Mouse (Mus musculus): ENCODE measurements at regions not wholly inside any gene's neighbourhood (a gene's known extent, or its start where the extent isn't known, plus 50 kb on each side); places are given as distances from the start of the nearest gene placed in this dataset.

DNA sequence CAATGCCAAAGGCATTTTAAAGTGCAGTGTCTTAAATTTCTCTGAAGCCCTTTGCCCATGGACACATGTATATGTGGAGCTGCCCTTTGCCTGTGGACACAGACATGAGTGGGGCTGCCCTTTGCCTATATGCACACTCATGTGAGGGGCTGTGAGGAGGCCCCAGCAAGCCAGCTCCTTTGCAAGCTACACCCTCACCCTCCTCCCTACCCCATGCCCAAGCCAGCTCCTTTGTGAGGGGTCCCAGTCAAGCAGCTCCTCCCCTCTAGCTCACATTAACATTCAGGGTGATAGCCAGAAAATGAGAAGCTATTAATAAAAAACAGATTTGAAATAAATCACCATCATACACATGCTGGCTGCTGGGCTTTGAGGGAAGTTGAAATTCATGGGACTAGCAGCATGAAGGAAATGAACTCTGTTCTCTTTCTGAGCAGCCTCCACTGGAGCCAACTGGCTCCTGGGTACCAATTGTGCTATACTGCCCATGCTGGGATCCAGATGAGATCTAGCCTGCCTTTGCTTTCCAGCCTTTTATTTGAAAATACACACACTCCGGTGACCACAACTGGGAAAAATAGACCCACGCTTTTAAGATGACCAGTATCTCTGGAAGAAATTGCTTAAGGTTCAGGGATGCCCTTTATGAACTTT, 151.4 kb downstream of the Abcc12 start:
- no peak for DNase-seq (ENCODE audit: low spot score in 2 of 2)

GRCm38 (mm10) chr8:86428131-86428530, 152.4 kb downstream of the Abcc12 start:
- no peak for DNase-seq (ENCODE audit: low spot score in 2 of 2)

GRCm38 (mm10) chr8:86426056-86426455, 154.4 kb downstream of the Abcc12 start:
- no peak for DNase-seq (ENCODE audit: low spot score in 2 of 2)

- no peak for DNase-seq (ENCODE audit: low spot score in 2 of 2)
These were observed 155.1 kb downstream of the Abcc12 start for GRCm38 (mm10) chr8:86425382-86425781.

DNA sequence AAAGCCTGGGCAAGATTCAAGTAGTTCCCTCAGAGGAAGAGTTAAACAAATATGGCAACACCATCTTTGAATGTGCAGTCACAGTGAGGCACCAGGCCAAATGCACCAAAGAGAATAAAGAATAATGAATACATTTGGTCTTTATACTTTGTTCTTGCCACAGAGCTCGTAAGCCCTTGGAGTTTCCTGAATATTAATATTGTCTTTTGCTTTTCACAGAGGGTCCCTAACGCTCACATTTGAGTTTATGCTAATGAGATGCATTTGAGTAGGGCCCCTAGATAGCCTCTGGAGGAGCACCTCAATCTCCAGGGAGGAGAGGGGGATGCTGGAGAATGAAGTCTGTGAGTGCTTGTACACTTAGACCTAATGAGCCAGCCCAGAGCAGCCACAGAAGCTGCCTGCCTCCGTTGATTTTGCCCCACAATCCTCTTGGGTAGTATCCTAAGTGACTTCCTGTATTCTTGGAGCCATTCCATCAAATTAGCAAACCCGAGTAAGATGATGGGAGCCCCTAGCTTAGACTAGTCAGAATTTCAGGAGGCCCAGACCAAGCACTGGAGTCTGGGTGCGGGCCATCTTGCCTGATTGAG, 161.3 kb downstream of the Abcc12 start:
- no peak for DNase-seq (ENCODE audit: low spot score in 2 of 2)

GRCm38 (mm10) chr8:86418414-86418981, 162.0 kb downstream of the Abcc12 start:
- DNase-seq (ENCODE audit: low spot score in 2 of 2), result no peak

- peak in 1 of 2 experiments; percentile 39 for DNase-seq (ENCODE audit: low spot score in 2 of 2)
These were observed 165.3 kb downstream of the Abcc12 start for GRCm38 (mm10) chr8:86415208-86415607.

DNA sequence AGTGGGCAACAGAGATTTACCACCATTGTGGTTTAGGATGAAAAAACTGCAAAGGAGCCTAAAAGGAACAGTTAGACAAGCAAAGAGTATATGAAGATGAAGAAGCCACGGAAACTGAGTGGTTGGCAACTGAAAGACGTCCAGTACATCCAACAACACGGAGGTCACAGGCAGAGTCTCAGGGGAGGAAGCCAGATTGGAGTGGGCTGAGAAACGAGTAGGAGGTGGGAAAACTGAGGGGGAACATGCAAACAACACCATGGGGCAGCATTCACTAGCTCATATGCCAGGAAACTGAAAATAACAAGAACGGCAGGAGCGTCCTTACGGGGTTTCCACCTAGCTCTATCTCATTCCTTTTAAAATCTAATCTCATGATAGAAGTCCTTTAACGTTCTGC, 169.3 kb downstream of the Abcc12 start:
- DNase-seq (ENCODE audit: low spot score in 2 of 2), result no peak

DNA sequence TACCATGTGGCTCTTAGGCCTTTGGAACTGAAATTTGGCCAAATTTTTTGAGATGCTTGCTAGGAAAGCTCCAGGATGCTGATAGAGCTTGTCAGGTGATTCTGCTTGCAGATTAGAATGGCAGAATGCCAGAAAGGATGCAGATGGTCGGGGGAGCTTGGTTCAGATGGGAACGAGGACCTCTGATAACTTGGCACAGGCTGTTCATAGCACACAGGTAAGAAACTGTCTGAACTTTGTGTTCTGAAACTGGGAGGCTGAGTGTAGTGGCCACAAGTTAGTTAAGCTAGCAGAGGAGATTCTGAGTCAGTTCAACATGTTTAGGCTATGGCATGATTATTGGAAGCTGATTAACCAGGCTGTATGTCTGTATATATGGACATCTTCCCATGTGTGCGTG, 174.3 kb downstream of the Abcc12 start:
- no peak for DNase-seq (ENCODE audit: low spot score in 2 of 2)

DNA sequence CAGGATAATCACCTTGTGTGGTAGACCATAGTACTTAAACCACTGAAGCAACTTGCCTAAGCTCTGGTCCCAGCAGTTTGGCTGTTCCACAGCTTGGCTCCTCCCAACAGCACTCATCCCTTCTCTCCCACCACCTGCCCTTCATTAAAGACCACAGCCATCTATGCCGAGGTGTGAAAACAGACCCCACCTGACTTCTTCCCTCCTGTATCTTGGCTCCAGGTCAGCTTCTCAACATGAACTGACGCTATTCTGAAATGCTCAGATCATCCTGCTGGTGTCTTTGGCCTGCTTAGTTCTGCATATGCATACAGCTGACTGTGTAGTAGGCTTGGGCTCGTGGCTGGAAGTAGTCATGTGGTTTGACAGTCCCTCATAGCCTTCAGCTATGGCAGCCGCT, 177.1 kb downstream of the Abcc12 start:
- no peak for DNase-seq (ENCODE audit: low spot score in 2 of 2)

GRCm38 (mm10) chr8:86401946-86402345, 178.5 kb downstream of the Abcc12 start:
- no peak for DNase-seq (ENCODE audit: low spot score in 2 of 2)

DNA sequence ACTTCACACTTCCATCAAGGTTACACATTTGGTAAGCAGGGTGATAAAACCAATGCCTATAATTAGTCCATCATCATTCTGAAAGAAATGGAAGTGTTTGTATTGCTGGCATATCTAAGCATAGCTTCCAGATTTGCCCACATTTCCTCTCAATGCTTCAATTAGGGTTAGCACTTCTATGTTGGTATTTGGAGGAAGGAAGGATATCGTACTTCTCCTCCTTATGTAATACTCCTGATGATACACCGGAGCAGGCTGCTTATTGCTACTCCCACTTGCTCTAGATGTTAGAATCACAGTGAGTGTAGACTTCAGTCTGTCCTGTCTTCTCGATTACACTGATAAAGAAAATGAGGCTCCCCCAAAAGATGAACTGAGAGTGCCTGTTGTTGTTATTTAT, 185.4 kb downstream of the Abcc12 start:
- no peak for DNase-seq (ENCODE audit: low spot score in 2 of 2)

DNA sequence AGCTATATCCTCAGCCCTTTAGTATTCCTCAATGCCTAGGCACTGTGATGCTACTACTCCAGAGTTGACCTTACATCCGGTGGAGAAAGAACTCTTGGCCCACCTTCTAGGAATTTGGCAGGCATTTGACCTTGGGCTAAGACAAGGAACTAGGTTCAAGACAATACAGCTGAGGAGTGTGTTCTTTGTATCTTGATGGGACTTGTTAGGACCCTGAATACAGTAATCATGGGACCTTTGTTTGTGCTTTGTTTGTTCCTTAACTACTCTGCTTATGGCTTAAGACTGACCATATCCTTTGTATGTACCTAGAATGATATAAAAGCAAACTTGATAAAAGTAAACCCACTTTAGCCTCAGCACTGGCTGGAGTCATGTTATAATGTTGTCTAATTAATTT, 186.7 kb downstream of the Abcc12 start:
- no peak for DNase-seq (ENCODE audit: low spot score in 2 of 2)

DNA sequence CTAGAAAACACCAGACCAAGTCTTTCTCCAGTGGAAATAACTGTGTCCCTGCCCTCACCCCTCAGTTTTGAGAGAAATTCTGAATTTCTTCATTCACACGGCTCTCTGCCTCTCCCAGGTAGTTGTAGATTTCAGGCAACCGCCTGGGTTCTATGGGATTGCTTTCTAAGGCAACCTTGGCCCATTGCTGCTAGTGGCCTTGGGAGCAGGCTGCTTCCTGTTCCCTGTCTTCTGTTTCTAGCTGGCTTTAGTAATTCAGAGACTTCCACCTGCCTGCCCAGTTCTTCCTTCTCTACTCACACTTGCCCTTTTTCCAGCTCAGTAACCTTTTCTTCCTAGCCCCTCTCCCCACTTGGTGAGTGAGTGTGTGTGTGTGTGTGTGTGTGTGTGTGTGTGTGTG, 187.1 kb downstream of the Abcc12 start:
- no peak for DNase-seq (ENCODE audit: low spot score in 2 of 2)

GRCm38 (mm10) chr8:86390715-86391114, 189.8 kb downstream of the Abcc12 start:
- DNase-seq (ENCODE audit: low spot score in 2 of 2), result no peak

GRCm38 (mm10) chr8:86389690-86390671, 190.5 kb downstream of the Abcc12 start:
- peak; percentile 68 to 91 for DNase-seq (ENCODE audit: low spot score in 2 of 2)

DNA sequence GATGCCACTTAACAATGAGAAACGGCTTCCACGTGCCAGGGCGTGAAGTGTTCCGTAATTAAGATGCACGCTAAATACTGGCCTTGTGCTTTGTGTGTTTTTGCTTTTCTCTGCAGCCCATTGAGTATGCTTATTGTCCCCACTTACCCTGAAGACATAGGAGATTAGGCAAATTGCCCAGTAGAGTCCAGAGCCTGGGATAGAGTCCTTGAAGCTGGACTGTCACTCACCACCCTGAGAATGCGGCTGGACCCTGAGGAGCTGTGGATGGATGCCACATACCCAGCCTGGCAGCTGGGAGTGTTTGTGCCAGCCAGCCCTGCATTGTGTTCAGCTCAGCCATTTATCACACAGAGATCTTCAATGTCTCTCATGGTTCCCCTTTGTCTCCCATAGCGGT, 195.2 kb downstream of the Abcc12 start:
- DNase-seq (ENCODE audit: low spot score in 2 of 2), result peak in 1 of 2 experiments; percentile 44

GRCm38 (mm10) chr8:86381977-86382376, 198.5 kb downstream of the Abcc12 start:
- DNase-seq (ENCODE audit: low spot score in 2 of 2), result no peak

DNA sequence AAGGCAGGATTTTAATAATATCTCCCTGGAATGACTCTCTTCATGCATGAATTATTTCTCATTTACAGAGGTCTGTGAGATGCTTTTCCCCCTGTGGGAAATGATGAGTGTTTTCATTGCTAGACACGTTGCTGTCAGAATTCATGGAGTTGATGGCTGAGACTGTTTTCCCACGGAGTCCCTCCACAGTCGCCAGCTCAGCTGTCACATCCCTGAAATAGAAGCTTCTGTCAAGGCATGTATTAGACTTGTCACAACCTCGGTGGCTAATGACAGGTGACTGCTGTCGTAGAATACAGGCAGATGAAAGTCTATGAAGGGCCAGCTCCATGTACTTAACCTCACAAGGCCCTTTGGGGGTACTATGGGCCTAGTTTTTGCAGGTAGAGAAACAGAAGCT, 212.4 kb downstream of the Abcc12 start:
- DNase-seq (ENCODE audit: low spot score in 2 of 2), result peak in 1 of 2 experiments; percentile 21

DNA sequence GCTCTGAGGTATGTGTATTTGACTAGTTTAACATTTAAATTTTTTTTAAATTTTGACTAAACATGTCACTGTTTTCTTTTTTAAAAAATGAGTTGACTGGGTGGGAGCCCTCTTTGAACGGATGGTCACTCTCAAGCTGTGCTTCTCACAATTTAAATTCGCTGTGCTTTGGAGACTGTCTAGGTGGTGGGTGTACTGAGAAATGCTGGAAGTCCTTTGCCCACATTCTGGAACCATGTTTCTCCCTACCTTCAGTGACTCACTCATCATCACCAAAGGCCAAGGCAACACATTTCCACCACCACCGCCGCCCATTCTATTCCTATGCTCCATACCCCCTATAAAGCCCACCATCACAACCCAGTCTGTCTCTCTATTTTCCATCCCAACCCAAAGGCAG, 213.8 kb downstream of the Abcc12 start:
- DNase-seq (ENCODE audit: low spot score in 2 of 2), result no peak

DNA sequence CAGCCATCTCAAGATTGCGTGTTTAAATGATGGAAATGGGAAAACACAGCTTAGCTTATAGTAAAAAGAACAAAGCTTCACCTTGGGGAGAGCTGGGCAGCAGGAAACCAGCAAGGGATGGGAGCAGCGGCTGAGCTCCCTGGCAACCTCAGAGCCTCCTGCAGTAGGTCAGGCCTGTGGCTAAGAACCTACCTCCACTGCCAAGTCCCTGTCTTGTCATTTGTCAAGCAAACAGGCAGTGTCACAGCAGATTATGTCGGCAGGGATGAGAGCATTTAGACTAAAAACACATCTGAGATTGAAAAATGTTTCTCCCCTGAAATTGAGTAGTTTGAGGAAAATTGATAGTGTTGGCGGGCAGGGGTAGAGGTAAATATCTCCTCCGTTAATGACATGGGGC, 214.8 kb downstream of the Abcc12 start:
- no peak for DNase-seq (ENCODE audit: low spot score in 2 of 2)

GRCm38 (mm10) chr8:86364898-86365297, 215.6 kb downstream of the Abcc12 start:
- DNase-seq (ENCODE audit: low spot score in 2 of 2), result no peak

Measured in layer of hippocampus, postnatal 14 days (tissue).